Mouse (Mus musculus) layer of hippocampus, postnatal 36 days (tissue): Measurements from ENCODE around the gene Kmt2d. TPM values are rescaled to one million over a fixed set of nuclear protein-coding genes. Genes with fewer than 3 reads are reported as not detected.

ENCODE experiments used
- DNase-seq, 2 experiments: peaks; one replicate each; pipeline ENCODE4 v3.0.0; 2022
- total RNA-seq, 2 experiments: library from RNA; stranded (reverse); gene quantifications; 2 replicates each; pipeline ENCODE4 v1.2.3; 2021

The Kmt2d gene
- total RNA-seq, 2 experiments from 2014 or later: 81.4 to 101 TPM

- DNase-seq: no peak
Observed at GRCm38 (mm10) chr15:98886667-98887387, 15.8 kb upstream of the Kmt2d start.

GRCm38 (mm10) chr15:98884106-98884505 is 13.1 kb upstream of the Kmt2d start:
- DNase-seq: no peak

- DNase-seq: no peak
Observed at GRCm38 (mm10) chr15:98883661-98884060, 12.7 kb upstream of the Kmt2d start.

GRCm38 (mm10) chr15:98881656-98882008 is 10.6 kb upstream of the Kmt2d start:
- no peak for DNase-seq

GRCm38 (mm10) chr15:98880978-98881655 is 10.1 kb upstream of the Kmt2d start:
- peak; percentile 86 to 87 for DNase-seq

GRCm38 (mm10) chr15:98877331-98877730 is 6.3 kb upstream of the Kmt2d start:
- DNase-seq: no peak

- peak; percentile 93 for DNase-seq
Observed at GRCm38 (mm10) chr15:98871916-98872888, 1.2 kb upstream of the Kmt2d start.

- DNase-seq: no peak
Observed at GRCm38 (mm10) chr15:98870179-98871069, 580 bp downstream of the Kmt2d start.

- no peak for DNase-seq
Observed at GRCm38 (mm10) chr15:98869342-98870178, 1.4 kb downstream of the Kmt2d start.

GRCm38 (mm10) chr15:98868346-98869063 is 2.5 kb downstream of the Kmt2d start:
- DNase-seq: no peak

- DNase-seq: peak; percentile 25 to 47
Observed at GRCm38 (mm10) chr15:98867321-98867720, 3.7 kb downstream of the Kmt2d start.

GRCm38 (mm10) chr15:98866501-98866900 is 4.5 kb downstream of the Kmt2d start:
- DNase-seq: no peak

GRCm38 (mm10) chr15:98865771-98866170 is 5.2 kb downstream of the Kmt2d start:
- DNase-seq: no peak

- no peak for DNase-seq
Observed at GRCm38 (mm10) chr15:98864951-98865350, 6.1 kb downstream of the Kmt2d start.

GRCm38 (mm10) chr15:98863451-98863958 is 7.5 kb downstream of the Kmt2d start:
- no peak for DNase-seq

GRCm38 (mm10) chr15:98861701-98862410 is 9.1 kb downstream of the Kmt2d start:
- no peak for DNase-seq

- no peak for DNase-seq
Observed at GRCm38 (mm10) chr15:98860921-98861320, 10.1 kb downstream of the Kmt2d start.

- DNase-seq: no peak
Observed at GRCm38 (mm10) chr15:98859319-98860043, 11.5 kb downstream of the Kmt2d start.

- peak in 1 of 2 experiments; percentile 1 for DNase-seq
Observed at GRCm38 (mm10) chr15:98854214-98854613, 16.8 kb downstream of the Kmt2d start.
